Mouse (Mus musculus) WW6 (cell line): ENCODE results near the gene Krt14.

Source experiments
- DNase-seq: peaks from one replicate; pipeline ENCODE4 v3.0.0-alpha.2; 2013; ENCODE audit warnings: low read depth, low spot score

Krt14 gene

DNA sequence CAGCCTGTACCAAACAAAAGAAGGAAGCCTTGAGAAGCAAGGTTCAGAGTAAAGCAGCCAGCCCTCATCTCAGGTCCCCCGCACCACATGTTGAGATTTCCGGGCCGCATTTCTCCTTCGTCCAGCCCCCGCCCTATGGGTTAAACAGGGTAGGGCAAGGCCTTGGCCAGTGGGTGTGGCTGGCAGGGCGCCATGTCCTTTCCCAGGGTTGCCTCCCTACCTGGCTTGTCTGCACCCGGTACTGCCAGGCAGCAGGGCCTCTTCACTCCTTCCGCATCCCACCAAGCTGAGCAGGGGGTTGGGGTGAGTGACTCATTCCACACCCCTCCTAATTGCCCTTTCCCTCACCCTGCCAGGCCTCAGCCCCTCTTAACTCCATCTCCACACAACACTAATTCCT, 39.3 kb downstream of the Krt14 start:
- no peak for DNase-seq

DNA sequence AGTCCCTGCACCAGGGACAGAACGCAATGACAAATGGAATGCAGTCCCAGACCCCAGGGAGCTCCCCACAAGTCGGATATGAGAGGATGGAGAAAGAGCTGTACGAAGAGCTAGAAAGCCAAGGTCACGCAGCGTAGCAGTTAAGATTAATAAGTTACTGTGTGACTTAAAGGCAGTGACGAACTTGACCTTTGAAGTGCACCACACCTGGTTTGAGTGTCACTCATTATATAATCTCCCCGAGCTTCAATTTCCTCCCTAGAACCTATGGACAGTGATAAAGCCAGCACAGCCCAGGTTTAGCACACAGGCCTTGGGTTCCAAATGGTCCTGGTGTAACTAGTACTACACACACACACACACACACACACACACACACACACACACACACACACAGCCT, 43.0 kb downstream of the Krt14 start:
- no peak for DNase-seq

DNA sequence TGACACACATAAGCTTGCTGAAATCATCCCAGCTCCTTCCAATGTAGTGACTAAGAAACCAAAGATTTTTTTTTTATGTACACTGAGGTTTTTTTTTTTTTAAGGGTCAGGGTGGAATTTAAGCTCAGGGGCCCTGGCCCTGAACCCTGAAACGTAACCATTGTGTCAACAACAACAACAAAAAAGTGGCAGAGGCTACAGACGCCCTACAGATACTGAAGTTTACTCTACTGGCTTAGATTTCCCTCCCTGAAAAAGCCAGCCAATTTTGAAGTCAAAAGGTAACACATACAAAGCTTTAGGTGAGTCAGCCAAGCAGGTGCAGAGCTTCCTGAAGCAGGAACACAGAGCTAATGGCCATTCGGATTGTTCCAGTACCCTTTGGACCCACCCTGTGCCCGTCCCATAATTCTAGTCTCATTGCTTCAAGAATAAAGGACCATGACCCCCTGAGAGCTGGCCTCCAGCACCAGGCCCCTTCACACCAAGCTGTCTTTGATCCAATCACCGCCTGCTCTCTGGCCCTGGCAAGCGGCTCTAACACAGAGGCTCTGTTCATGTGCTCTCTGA, 49.4 kb downstream of the Krt14 start:
- DNase-seq, result no peak

DNA sequence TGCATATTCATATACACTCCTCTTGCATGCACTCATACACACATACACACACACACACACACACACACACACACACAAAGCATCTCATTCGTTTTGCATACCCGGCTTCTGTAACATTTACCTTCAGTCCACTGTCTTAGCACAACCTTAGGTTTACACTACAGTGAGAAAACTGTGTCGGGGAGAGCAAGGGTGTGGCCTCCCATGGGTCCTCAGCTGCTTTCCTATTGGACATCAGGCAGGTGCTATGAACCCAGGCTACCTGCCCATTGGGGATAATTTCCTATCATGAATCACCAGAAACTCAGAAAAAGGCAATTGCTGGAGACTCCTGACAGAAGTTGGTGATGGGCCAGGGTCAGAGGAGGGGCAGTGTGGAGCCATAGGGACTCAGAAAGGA, 50.0 kb downstream of the Krt14 start:
- DNase-seq, result no peak

DNA sequence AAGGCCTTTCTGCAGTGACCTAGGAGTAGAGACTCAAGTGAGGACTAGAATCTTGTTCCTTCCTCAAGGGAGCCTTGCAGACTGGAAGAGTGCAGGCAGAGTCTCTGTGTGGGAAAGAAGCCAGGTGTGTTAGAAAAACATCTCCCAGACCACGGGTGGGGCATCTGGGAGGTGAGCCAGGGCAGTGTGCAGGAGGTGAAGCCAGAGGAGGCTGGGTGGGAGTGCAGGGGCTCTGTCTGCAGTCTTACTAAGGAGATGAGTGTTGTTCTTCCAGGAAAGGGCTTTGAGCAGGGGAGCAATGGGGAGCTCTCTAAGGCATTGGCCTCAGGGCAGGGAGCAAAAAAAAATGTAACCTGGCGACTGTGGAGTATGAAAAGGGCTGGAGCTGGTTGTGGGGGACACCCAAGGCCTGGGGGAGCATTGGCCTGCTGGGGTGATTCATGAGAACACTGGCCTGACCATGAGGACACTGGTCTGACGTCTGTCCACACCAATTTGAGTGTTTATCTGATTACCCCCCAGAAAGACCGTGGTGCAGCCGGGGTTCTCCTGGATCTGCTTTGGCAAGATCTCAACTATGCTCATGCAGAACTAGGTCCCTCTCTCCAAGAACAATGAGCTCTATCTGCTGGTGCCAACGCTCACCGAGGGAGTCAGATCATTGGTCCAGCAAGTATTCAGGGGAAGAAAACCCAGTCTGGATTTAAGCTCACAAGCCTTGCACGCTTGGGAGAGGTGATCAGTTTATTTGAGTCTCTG, 51.7 kb downstream of the Krt14 start:
- no peak for DNase-seq
